Mouse (Mus musculus) CH12.LX (cell line): ENCODE measurements around the gene Cdyl. TPM values are rescaled to one million over a fixed set of nuclear protein-coding genes. Genes with fewer than 3 reads are reported as not detected.

Source experiments
- DNase-seq: peaks from one replicate; pipeline ENCODE4 v3.0.0-alpha.2; 2013; ENCODE audit errors: extremely low read depth
- H3K27ac ChIP-seq: 2 replicates; pipeline ENCODE4 v1.5.1; 2012; ENCODE audit warnings: low read depth, mild to moderate bottlenecking, control low read depth, moderate library complexity; ENCODE audit not compliant: insufficient read depth
- H3K27me3 ChIP-seq: replicated peaks from 2 replicates; pipeline ENCODE3; 2012; ENCODE audit warnings: inconsistent platforms
- H3K36me3 ChIP-seq, 2 experiments: replicated peaks in 1 of 2; 2 replicates each; pipeline versions ENCODE3 to v1.6.1; 2012; ENCODE audit warnings: inconsistent platforms in 1 of 2, low read length in 1 of 2, mild to moderate bottlenecking in 1 of 2, mixed read lengths in 1 of 2, moderate library complexity in 1 of 2; ENCODE audit not compliant: control insufficient read depth in 1 of 2, insufficient read depth in 1 of 2
- H3K4me1 ChIP-seq, 2 experiments: 2 replicates each; pipeline ENCODE4 v1.6.1; 2012; ENCODE audit warnings: inconsistent platforms in 1 of 2, moderate library complexity in 1 of 2; ENCODE audit not compliant: insufficient read depth in 2 of 2, control insufficient read depth in 1 of 2
- H3K4me2 ChIP-seq: 2 replicates; pipeline ENCODE4 v1.6.1; 2012; ENCODE audit warnings: low read depth, mild to moderate bottlenecking, control low read depth; ENCODE audit not compliant: poor library complexity, insufficient read depth, severe bottlenecking
- H3K4me3 ChIP-seq, 3 experiments: fragments of 150-350 bp in 1 of 3; sonication (generic) in 1 of 3; replicated peaks in 1 of 3; 2 replicates each; pipeline versions ENCODE3 to v1.5.1; 2011 to 2012; ENCODE audit warnings: low read depth in 2 of 3, low read length in 2 of 3, mild to moderate bottlenecking in 2 of 3, moderate library complexity in 2 of 3, control low read depth in 1 of 3, improper control_type of control experiment in 1 of 3, inconsistent platforms in 1 of 3, mixed read lengths in 1 of 3; ENCODE audit not compliant: poor library complexity in 1 of 3
- H3K79me2 ChIP-seq: replicated peaks from 2 replicates; pipeline ENCODE4 v1.6.1; 2012; ENCODE audit warnings: mild to moderate bottlenecking, moderate library complexity; ENCODE audit not compliant: control insufficient read depth, poor library complexity, insufficient read depth, severe bottlenecking; ENCODE audit errors: extremely low read depth
- H3K9ac ChIP-seq: 2 replicates; pipeline ENCODE4 v1.6.1; 2012; ENCODE audit warnings: low read depth, mild to moderate bottlenecking, control low read depth, moderate library complexity; ENCODE audit not compliant: insufficient read depth
- H3K9me3 ChIP-seq: replicated peaks from 2 replicates; pipeline ENCODE3; 2012; ENCODE audit warnings: low read length, inconsistent platforms, mixed read lengths
- CHD2 ChIP-seq: IDR thresholded peaks from 2 replicates; pipeline ENCODE4 v1.6.1; 2011; ENCODE audit warnings: low read length, improper control_type of control experiment
- CTCF ChIP-seq, 2 experiments: IDR thresholded peaks in 1 of 2; conservative IDR thresholded peaks in 1 of 2; 2 replicates each; pipeline ENCODE4 v1.5.1; 2011 to 2012; ENCODE audit warnings: low read depth in 2 of 2, low read length in 2 of 2, improper control_type of control experiment in 1 of 2, inconsistent platforms in 1 of 2, mild to moderate bottlenecking in 1 of 2, moderate library complexity in 1 of 2
- ELF1 ChIP-seq: IDR thresholded peaks from 2 replicates; pipeline ENCODE4 v1.6.1; 2014; ENCODE audit warnings: low read depth, mild to moderate bottlenecking, inconsistent platforms, low read length, improper control_type of control experiment
- EP300 ChIP-seq: IDR thresholded peaks from 2 replicates; pipeline ENCODE4 v1.6.1; 2011; ENCODE audit warnings: low read length, improper control_type of control experiment
- ETS1 ChIP-seq: conservative IDR thresholded peaks from 2 replicates; pipeline ENCODE4 v1.6.1; 2012; ENCODE audit warnings: low read depth, mild to moderate bottlenecking, inconsistent platforms, low read length, improper control_type of control experiment, moderate library complexity
- IRF4 ChIP-seq: IDR thresholded peaks from 2 replicates; pipeline ENCODE4 v1.6.1; 2014; ENCODE audit warnings: low read depth, mild to moderate bottlenecking, inconsistent platforms, low read length, improper control_type of control experiment
- KAT2A ChIP-seq: IDR thresholded peaks from 2 replicates; pipeline ENCODE4 v1.6.1; 2012; ENCODE audit warnings: low read length, improper control_type of control experiment, inconsistent platforms; ENCODE audit not compliant: insufficient replicate concordance
- MAFK ChIP-seq: IDR thresholded peaks from 2 replicates; pipeline ENCODE4 v1.6.1; 2011; ENCODE audit warnings: low read length, improper control_type of control experiment; ENCODE audit not compliant: insufficient replicate concordance
- MAZ ChIP-seq: IDR thresholded peaks from 2 replicates; pipeline ENCODE4 v1.6.1; 2012; ENCODE audit warnings: low read depth, mild to moderate bottlenecking, inconsistent platforms, low read length, improper control_type of control experiment, moderate library complexity
- MEF2A ChIP-seq: IDR thresholded peaks from 2 replicates; pipeline ENCODE4 v1.6.1; 2014; ENCODE audit warnings: low read depth, mild to moderate bottlenecking, inconsistent platforms, low read length, improper control_type of control experiment, borderline replicate concordance
- NRF1 ChIP-seq: IDR thresholded peaks from 2 replicates; pipeline ENCODE4 v1.6.1; 2014; ENCODE audit warnings: low read depth, mild to moderate bottlenecking, inconsistent platforms, low read length, improper control_type of control experiment, moderate library complexity
- PAX5 ChIP-seq: IDR thresholded peaks from 2 replicates; pipeline ENCODE4 v1.6.1; 2012; ENCODE audit warnings: low read length, inconsistent platforms, mixed read lengths
- POLR2A ChIP-seq: IDR thresholded peaks from 2 replicates; pipeline ENCODE4 v1.6.1; 2011; ENCODE audit warnings: low read depth, mild to moderate bottlenecking, improper control_type of control experiment, low read length
- SMC3 ChIP-seq: IDR thresholded peaks from 2 replicates; pipeline ENCODE4 v1.6.1; 2011; ENCODE audit warnings: low read depth, low read length, improper control_type of control experiment
- TBP ChIP-seq: conservative IDR thresholded peaks from 2 replicates; pipeline ENCODE4 v1.6.1; 2011; ENCODE audit warnings: low read depth, low read length, improper control_type of control experiment
- UBTF ChIP-seq: IDR thresholded peaks from 2 replicates; pipeline ENCODE4 v1.6.1; 2012; ENCODE audit warnings: low read depth, mild to moderate bottlenecking, inconsistent platforms, low read length, improper control_type of control experiment, moderate library complexity
- USF1 ChIP-seq: IDR thresholded peaks from 2 replicates; pipeline ENCODE4 v1.6.1; 2014; ENCODE audit warnings: low read depth, mild to moderate bottlenecking, inconsistent platforms, low read length, improper control_type of control experiment
- USF2 ChIP-seq: conservative IDR thresholded peaks from 2 replicates; pipeline ENCODE4 v1.6.1; 2011; ENCODE audit warnings: low read depth, low read length, improper control_type of control experiment
- ZC3H11A ChIP-seq: IDR thresholded peaks from 2 replicates; pipeline ENCODE4 v1.6.1; 2012; ENCODE audit warnings: low read depth, mild to moderate bottlenecking, inconsistent platforms, low read length, improper control_type of control experiment
- ZKSCAN1 ChIP-seq: IDR thresholded peaks from 2 replicates; pipeline ENCODE4 v1.6.1; 2012; ENCODE audit warnings: low read depth, inconsistent platforms, low read length, improper control_type of control experiment, borderline replicate concordance
- ZMIZ1 ChIP-seq: IDR thresholded peaks from 2 replicates; pipeline ENCODE4 v1.6.1; 2012; ENCODE audit warnings: low read depth, mild to moderate bottlenecking, inconsistent platforms, low read length, improper control_type of control experiment
- dilution Hi-C: fragments of 300-500 bp; cut with MboI; formaldehyde crosslinking; loops from 2 replicates; pipeline ENCODE4 v1.14.3; 2020; ENCODE audit warnings: low sequenced_read_pairs; ENCODE audit not compliant: extremely low pct_unique_long_range_greater_than_20kb, extremely low pct_ligation_motif_present
- in situ Hi-C: fragments of 300-500 bp; cut with MboI; formaldehyde crosslinking; loops from 3 replicates; pipeline ENCODE4 v1.14.3; 2019; ENCODE audit warnings: low sequenced_read_pairs, low pct_ligation_motif_present, low pct_unique_long_range_greater_than_20kb, mixed read lengths
- polyA plus RNA-seq: library from polyadenylated mRNA; unstranded; fragments of >175 nt; gene quantifications from 2 replicates; pipeline ENCODE4 v1.2.1, GENCODE M21; 2012; ENCODE audit warnings: low read depth; ENCODE audit not compliant: insufficient read length
- total RNA-seq, 2 experiments: library from RNA; depleted of rRNA; stranded (reverse); fragments of 300-350 nt in 1 of 2; fragments of >200 nt in 1 of 2; gene quantifications; 2 replicates each; pipeline ENCODE4 v1.2.3; 2012 to 2014

The Cdyl gene
- total and polyA plus RNA-seq, 3 experiments = 5.7 to 9.1 (median 8.3) TPM

DNA sequence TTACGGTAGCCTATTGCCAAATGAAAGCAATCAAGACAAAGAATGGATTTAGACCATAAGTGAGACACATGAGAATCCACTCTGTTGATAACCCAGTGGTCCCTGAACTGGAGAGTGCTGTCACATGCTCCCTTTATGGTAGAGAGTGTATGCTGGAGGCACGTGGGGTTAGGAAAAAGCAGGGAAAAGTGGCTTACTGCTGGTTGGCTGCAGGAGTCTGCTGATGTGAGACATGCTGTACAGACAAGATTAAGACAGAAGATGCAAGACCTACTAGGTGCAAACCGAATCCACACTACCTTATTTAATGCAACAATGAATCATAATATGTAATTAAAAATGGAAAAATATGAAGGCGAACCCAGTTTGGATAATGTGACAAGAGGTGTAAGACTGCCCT, 129.9 kb downstream of the Cdyl start:
- no peak for DNase-seq
- H3K4me1 ChIP-seq = peaks cover 14 to 43% of the 10 kb centered on the region in 2 experiments
- dilution Hi-C loops (no loop called here), in situ Hi-C loops (no loop called here)
- TF ChIP-seq ZC3H11A = no peak
- no peak for TF ChIP-seq USF2
- peaks cover 0 to 9% of the 10 kb centered on the region in 2 experiments for H3K36me3 ChIP-seq
- H3K79me2 ChIP-seq = no peaks in the 10 kb centered on the region; the same call in none of the 2 replicates
- H3K27ac ChIP-seq = no peak overlapping the region
- H3K9ac ChIP-seq = no peak overlapping the region
- no peak overlapping the region for H3K4me2 ChIP-seq
- H3K27me3 ChIP-seq = no peaks in the 10 kb centered on the region
- H3K9me3 ChIP-seq = no peaks in the 10 kb centered on the region
- H3K4me3 ChIP-seq = no peak overlapping the region

DNA sequence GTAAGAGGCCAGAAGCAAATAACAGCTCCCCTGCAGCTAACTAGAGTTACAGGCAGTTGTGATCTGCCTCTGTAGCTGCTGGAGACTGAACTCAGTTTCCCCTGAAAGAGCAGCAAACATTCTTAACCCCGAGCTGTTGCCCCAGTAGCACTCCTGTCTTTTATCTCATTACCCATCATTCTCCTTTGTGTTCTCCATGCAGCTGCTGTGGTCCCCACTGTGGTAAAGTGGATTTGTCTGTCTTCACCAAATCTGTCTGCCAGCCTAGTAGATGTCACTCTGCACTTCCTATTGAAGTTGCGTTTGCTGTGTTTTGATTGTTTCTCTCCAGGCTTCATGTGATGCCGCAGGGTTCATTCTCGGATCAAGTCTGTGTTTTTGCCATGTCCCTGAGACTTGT, 130.8 kb downstream of the Cdyl start:
- Histone ChIP-seq H3K4me2 (no peak overlapping the region), H3K9ac (no peak overlapping the region), H3K4me1 (peaks cover 12 to 35% of the 10 kb centered on the region in 2 experiments), H3K9me3 (no peaks in the 10 kb centered on the region), H3K27me3 (no peaks in the 10 kb centered on the region), H3K36me3 (peaks cover 0 to 9% of the 10 kb centered on the region in 2 experiments), H3K27ac (no peak overlapping the region), H3K79me2 (no peaks in the 10 kb centered on the region; the same call in none of the 2 replicates), H3K4me3 (no peak overlapping the region)
- in situ Hi-C loops = no loop called here
- TF ChIP-seq PAX5 (no peak), ETS1 (no peak), MAZ (no peak), KAT2A (no peak), MEF2A (no peak), SMC3 (no peak), UBTF (no peak), MAFK (no peak), ZMIZ1 (no peak), EP300 (no peak), POLR2A (no peak)
- dilution Hi-C loops = no loop called here
- DNase-seq = no peak

DNA sequence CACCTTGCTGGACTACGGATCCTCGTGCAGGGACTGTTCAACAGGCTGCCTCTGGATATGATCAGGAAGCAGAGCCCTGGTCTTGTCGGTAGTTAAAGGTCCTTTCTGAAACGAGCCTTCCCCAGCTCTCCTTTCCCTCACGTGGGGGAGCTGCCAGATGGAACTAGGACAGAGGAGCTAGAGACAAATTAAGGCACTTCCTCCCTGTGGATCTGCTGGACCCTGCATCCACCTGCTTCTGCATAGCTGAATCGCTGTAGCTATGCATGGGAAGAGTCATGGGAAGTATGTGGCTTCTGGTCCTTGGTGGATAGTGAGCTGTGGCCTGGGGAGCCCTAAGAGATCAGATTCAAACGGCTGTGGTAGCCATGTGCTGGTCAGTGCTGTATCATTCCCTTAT, 134.7 kb downstream of the Cdyl start:
- no peak for DNase-seq
- H3K27me3 ChIP-seq = no peaks in the 10 kb centered on the region
- H3K9ac ChIP-seq = no peak overlapping the region
- peaks cover 21 to 44% of the 10 kb centered on the region in 2 experiments for H3K4me1 ChIP-seq
- no peak overlapping the region for H3K4me3 ChIP-seq
- H3K4me2 ChIP-seq = no peak overlapping the region
- in situ Hi-C loops (no loop called here), dilution Hi-C loops (no loop called here)
- no peak for TF ChIP-seq ELF1
- TF ChIP-seq USF1 = no peak
- no peak for TF ChIP-seq PAX5
- no peak for TF ChIP-seq SMC3
- no peak for TF ChIP-seq NRF1
- no peak for TF ChIP-seq IRF4
- TF ChIP-seq CHD2 = no peak
- TF ChIP-seq TBP = no peak
- TF ChIP-seq MAFK = no peak
- TF ChIP-seq MEF2A = no peak
- TF ChIP-seq CTCF (conservative IDR thresholded peaks at IDR 0.05 in 1 of 2, IDR thresholded peaks at IDR 0.05 in 1 of 2; ENCODE audit: low read depth in 2 of 2, low read length in 2 of 2) = no peak
- TF ChIP-seq ZKSCAN1 = no peak
- H3K79me2 ChIP-seq = no peaks in the 10 kb centered on the region; the same call in 1 of the 2 replicates
- H3K9me3 ChIP-seq = no peaks in the 10 kb centered on the region
- no peak overlapping the region for H3K27ac ChIP-seq
- peaks cover 0 to 17% of the 10 kb centered on the region in 2 experiments for H3K36me3 ChIP-seq
